ENCODE assay signal across 14 mouse cellular contexts in the genomic region with DNA sequence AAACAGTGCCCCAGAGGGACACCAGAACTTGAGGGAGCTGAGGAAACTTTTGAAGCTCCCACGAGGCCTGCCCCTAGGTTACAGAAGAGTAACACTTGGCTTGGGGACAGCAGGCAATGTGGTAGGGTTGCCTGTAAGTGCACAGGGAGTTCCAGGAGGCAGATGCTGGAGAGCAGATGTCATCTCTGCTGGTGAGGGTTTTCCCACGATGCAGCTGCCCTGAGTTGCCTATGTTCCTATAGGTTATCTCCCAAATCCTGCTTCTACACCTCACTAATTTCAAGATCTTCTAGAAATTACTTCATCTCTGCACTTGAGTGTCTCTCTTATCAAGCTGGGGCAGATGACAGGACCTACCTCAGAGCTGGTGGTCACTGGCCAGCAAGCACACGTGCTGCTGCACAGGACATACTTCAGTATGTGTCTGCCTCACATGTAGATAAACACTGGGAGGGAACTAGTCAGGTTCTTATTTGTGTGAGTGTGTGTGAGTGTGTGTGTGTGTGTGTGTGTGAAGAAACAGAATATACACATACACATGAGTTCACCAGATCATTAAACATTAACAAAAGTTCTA. TPM values are rescaled to one million over a fixed set of nuclear protein-coding genes. Genes with fewer than 3 reads are reported as not detected.
"Had no signal": no experiment of that assay in that cellular context is flagged by ENCODE, and none has a peak within 500 bp of the region (broad histone marks: within the 10 kb centered on the region; RNA-seq: fewer than 3 reads in every experiment).

No protein-coding gene starts in this region.

- DNase-seq: kidney, adult 18-20 months; kidney, postnatal 10 days; kidney, postnatal 4 days; lung, embryonic 14.5 days; lung, postnatal 10 days; lung, postnatal 4 days; right cerebral cortex, postnatal 14 days; thymus, postnatal 36 days had no signal

- ATAC-seq: midbrain, embryonic 16.5 days had no signal

- H3K4me1 ChIP-seq: limb, embryonic 10.5 days; midbrain, embryonic 12.5 days; neural tube, embryonic 13.5 days had no signal

- H3K4me3 ChIP-seq: limb, embryonic 10.5 days; megakaryocyte, embryonic 14.5 days; midbrain, embryonic 12.5 days; neural tube, embryonic 13.5 days had no signal

- H3K4me2 ChIP-seq: lung, embryonic 14.5 days; midbrain, embryonic 12.5 days; neural tube, embryonic 13.5 days had no signal

- H3K9me3 ChIP-seq: limb, embryonic 10.5 days; megakaryocyte, embryonic 14.5 days; midbrain, embryonic 12.5 days; neural tube, embryonic 13.5 days had no signal

- H3K27ac ChIP-seq: limb, embryonic 10.5 days; midbrain, embryonic 12.5 days; neural tube, embryonic 13.5 days had no signal

- H3K27me3 ChIP-seq: megakaryocyte, embryonic 14.5 days; midbrain, embryonic 12.5 days; neural tube, embryonic 13.5 days had no signal

- H3K9ac ChIP-seq: lung, embryonic 14.5 days; midbrain, embryonic 12.5 days; neural tube, embryonic 13.5 days had no signal

RNA-seq across cellular contexts. Expression of gene Cdnf, which starts 18.9 kb away (rescaled TPM):
- polyA plus RNA-seq: kidney, embryonic 14.5 days had no signal
